Mouse (Mus musculus) bone marrow, adult 2 months (tissue): ENCODE measurements around the gene 1700016K19Rik. TPM values are rescaled to one million over a fixed set of nuclear protein-coding genes. Genes with fewer than 3 reads are reported as not detected.

Experiments
- H3K27ac ChIP-seq: fragments of 200-500 bp; 2 replicates; pipeline ENCODE4 v1.5.1; 2012; ENCODE audit warnings: low read depth, mild to moderate bottlenecking, control low read depth, inconsistent platforms, low read length; ENCODE audit not compliant: control insufficient read depth, poor library complexity, insufficient read depth
- H3K4me1 ChIP-seq: fragments of 200-500 bp; 2 replicates; pipeline ENCODE4 v1.6.1; 2011; ENCODE audit warnings: low read length; ENCODE audit not compliant: control insufficient read depth, insufficient read depth
- H3K4me3 ChIP-seq: fragments of 200-500 bp; replicated peaks from 2 replicates; pipeline ENCODE3; 2011; ENCODE audit warnings: mild to moderate bottlenecking, low read depth, low read length, control low read depth; ENCODE audit not compliant: control insufficient read depth
- CTCF ChIP-seq: fragments of 200-500 bp; IDR thresholded peaks from 2 replicates; pipeline ENCODE4 v1.5.1; 2011; ENCODE audit warnings: low read length, control low read depth; ENCODE audit not compliant: control insufficient read depth, insufficient read depth
- POLR2A ChIP-seq: fragments of 200-500 bp; IDR thresholded peaks from 2 replicates; pipeline ENCODE4 v1.6.1; 2011; ENCODE audit warnings: low read depth, mild to moderate bottlenecking, control low read depth, low read length, borderline replicate concordance; ENCODE audit not compliant: control insufficient read depth
- WGBS: fragments of 180-500 bp; shearing (Covaris S2); methylation state at CpG from one replicate; pipeline ENCODE4 v1.1.7; 2018; 5-methylcytosine and 5-hydroxymethylcytosine counted together
- polyA plus RNA-seq: library from polyadenylated mRNA; stranded (reverse); fragments of >200 nt; gene quantifications from 2 replicates; pipeline ENCODE4 v1.2.4, GENCODE M21; 2011; ENCODE audit warnings: low replicate concordance; ENCODE audit not compliant: missing spikeins, insufficient read depth, insufficient read length

Gene 1700016K19Rik
- polyA plus RNA-seq, 1 experiment: not detected

DNA sequence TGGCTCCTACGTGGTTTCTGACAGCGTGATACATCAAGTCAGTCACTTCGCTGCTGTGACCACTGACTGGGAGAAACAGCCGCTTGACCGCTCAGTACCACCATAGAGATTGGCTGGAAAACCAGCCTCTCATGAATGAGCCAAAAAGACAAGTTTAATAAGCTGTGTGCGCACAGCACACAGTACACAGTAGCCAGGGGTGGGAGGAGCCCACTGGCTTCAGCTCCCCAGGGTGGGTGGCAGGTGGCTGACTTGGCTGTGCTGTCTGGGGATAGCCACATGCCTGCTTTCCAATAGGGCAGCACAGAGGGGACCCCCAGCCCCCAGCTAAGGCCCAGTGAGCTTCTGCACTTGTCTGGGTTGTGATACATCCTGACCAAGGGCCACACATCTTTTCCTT lies 44.8 kb downstream of the 1700016K19Rik start:
- Histone ChIP-seq H3K4me1 (no peaks in the 10 kb centered on the region), H3K4me3 (no peak overlapping the region), H3K27ac (no peak overlapping the region)
- 94% methylated on average over 6 of the region's 6 CpGs for WGBS
- TF ChIP-seq POLR2A (no peak), CTCF (no peak)

DNA sequence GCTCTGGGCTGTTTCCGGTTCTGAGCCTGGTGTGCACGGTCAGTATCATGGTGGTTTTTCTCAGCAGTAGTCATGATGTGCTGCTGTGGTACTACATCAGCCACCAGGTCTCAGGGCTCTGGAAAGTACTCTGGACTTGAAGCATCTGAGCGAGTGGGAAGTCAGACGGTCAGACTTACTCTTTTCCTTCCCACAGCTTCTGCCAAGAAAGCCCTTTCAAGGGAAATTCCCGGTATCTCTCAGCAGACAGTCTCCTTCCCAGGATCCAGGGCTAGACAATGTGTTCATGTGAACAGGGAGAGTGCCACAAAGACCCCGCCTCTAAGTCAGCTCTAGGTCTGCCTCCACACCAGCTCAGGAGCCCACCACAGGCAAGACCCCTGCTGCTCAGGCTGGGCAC lies 45.7 kb downstream of the 1700016K19Rik start:
- WGBS: 85% methylated on average over 6 of the region's 6 CpGs
- TF ChIP-seq CTCF (no peak), POLR2A (no peak)
- H3K4me3 ChIP-seq: no peak overlapping the region
- H3K27ac ChIP-seq: no peak overlapping the region
- H3K4me1 ChIP-seq: no peaks in the 10 kb centered on the region

DNA sequence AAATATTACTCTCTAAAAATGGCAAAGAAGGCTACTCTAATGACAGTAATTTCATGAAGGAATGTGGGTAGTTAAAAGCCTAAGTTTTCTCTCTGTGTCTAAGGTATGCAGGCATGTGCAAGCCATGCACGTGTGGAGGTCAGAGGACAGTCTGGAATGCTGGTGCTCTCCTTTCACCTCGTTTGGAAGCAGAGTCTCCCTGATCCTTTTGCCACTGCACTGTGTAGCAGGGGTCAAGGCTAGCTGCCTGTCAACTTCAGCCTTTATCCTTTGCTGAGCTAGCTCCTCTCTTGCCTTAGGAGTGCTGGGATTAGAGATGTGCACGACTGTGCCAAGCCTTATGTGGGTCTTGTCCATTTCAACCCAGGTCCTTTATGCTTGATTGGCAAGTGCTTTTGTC lies 50.8 kb downstream of the 1700016K19Rik start:
- WGBS: 74% methylated on average over 3 of the region's 3 CpGs
- H3K4me1 ChIP-seq: no peaks in the 10 kb centered on the region
- no peak overlapping the region for H3K4me3 ChIP-seq
- no peak overlapping the region for H3K27ac ChIP-seq
- TF ChIP-seq POLR2A (no peak), CTCF (no peak)

DNA sequence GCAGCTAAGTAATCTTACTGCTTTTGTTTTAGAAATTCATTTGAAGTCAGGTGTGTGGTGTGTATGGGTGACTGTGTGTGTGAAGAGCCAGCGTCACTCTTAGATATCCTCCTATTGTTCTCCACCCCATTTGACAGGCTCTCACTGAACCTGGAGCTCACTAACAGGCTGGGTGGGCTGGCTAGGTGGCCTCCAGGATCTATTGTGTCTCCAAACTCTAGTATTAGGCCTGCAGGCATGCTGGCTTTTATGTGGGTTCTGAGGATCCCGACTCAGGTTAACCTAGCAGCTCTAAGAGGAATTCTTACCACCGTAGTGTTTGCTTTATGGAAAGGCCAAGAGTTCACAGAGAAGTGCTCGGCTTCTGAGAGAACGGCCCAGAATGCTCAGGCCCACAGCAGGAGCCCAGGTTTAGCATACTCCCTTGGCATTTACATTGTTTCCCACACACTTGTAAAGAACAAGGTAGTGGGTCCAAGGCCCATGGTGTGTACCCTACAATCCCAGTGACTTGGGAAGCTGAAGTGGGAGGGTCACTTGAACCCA lies 51.3 kb downstream of the 1700016K19Rik start:
- Histone ChIP-seq H3K27ac (no peak overlapping the region), H3K4me3 (no peak overlapping the region), H3K4me1 (no peaks in the 10 kb centered on the region)
- no peak for TF ChIP-seq POLR2A
- TF ChIP-seq CTCF: no peak
- WGBS: 90% methylated on average over 5 of the region's 5 CpGs

DNA sequence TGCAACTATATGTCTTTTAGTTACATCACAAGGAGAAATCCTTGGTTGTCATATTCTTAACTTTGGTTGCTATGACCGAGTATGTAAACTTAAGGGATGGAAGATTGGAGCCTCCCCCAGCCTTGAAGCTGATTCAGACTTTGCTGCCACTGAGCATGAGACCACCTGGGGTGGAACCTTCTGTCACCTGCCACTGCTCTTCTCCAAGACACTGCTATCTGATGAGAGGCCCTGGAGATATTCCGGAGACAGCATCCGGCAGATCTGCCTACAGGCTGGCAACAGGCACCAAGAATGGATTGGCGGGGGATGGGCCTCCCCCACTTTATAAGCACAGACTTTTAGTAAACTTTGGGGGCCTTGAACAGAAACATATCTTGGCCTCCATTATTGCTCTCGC lies 52.8 kb downstream of the 1700016K19Rik start:
- H3K4me1 ChIP-seq: no peaks in the 10 kb centered on the region
- 94% methylated on average over 5 of the region's 5 CpGs for WGBS
- TF ChIP-seq POLR2A (no peak), CTCF (no peak)
- no peak overlapping the region for H3K27ac ChIP-seq
- no peak overlapping the region for H3K4me3 ChIP-seq

Other genes with a start within 250 kb of the 1700016K19Rik start
- gene Doc2b, start 203.9 kb upstream of the 1700016K19Rik start, polyA plus RNA-seq: not detected in 2 replicates
- gene Rph3al, start 61.5 kb upstream of the 1700016K19Rik start, polyA plus RNA-seq: 4.8 and 5.0 TPM in 2 replicates
- gene Rflnb, start 27.9 kb downstream of the 1700016K19Rik start, polyA plus RNA-seq: 14.2 and 30.8 TPM in 2 replicates
- gene Vps53, start 179.7 kb downstream of the 1700016K19Rik start, polyA plus RNA-seq: 14.4 and 27.0 TPM in 2 replicates
- gene Fam57a, start 179.8 kb downstream of the 1700016K19Rik start, polyA plus RNA-seq: 0.45 and 1.2 TPM in 2 replicates
- not detected in 2 replicates for gene Dbil5, start 217.7 kb downstream of the 1700016K19Rik start, polyA plus RNA-seq
- gene Gemin4, start 217.8 kb downstream of the 1700016K19Rik start, polyA plus RNA-seq: 2.2 TPM in 1 of 2 replicates, not detected in the other
- gene Mrm3, start 243.8 kb downstream of the 1700016K19Rik start, polyA plus RNA-seq: 3.7 and 8.0 TPM in 2 replicates
- gene Glod4, start 243.8 kb downstream of the 1700016K19Rik start, polyA plus RNA-seq: 23.6 and 25.0 TPM in 2 replicates